Mouse (Mus musculus) embryonic facial prominence, embryonic 10.5 days (tissue): ENCODE measurements at regions not wholly inside any gene's neighbourhood (a gene's known extent, or its start where the extent isn't known, plus 50 kb on each side); places are given as distances from the start of the nearest gene placed in this dataset.

Experiments
- DNase-seq: peaks from one replicate; pipeline ENCODE4 v3.0.0-alpha.2; 2017; ENCODE audit warnings: low spot score
- H3K27ac ChIP-seq: fragments of 300-500 bp; sonication (generic); replicated peaks from 2 replicates; pipeline ENCODE4 v1.5.1; 2016; ENCODE audit warnings: mild to moderate bottlenecking
- H3K27me3 ChIP-seq: fragments of 300-500 bp; sonication (generic); replicated peaks from 2 replicates; pipeline ENCODE4 v1.6.1; 2016; ENCODE audit warnings: low read depth, mild to moderate bottlenecking; ENCODE audit not compliant: poor library complexity, severe bottlenecking
- H3K36me3 ChIP-seq: fragments of 300-500 bp; sonication (generic); replicated peaks from 2 replicates; pipeline ENCODE4 v1.6.1; 2016; ENCODE audit warnings: mild to moderate bottlenecking, moderate library complexity
- H3K4me1 ChIP-seq: fragments of 300-500 bp; sonication (generic); 2 replicates; pipeline ENCODE4 v1.6.1; 2016
- H3K4me3 ChIP-seq: fragments of 300-500 bp; sonication (generic); 2 replicates; pipeline ENCODE4 v1.5.1; 2016; ENCODE audit warnings: mild to moderate bottlenecking, moderate library complexity
- H3K9me3 ChIP-seq: fragments of 300-500 bp; sonication (generic); 2 replicates; pipeline ENCODE4 v1.6.1; 2016; ENCODE audit warnings: mild to moderate bottlenecking
- WGBS: fragments of 180-500 bp; shearing (Covaris S2); methylation state at CpG from one replicate; pipeline ENCODE4 v1.1.7; 2016; 5-methylcytosine and 5-hydroxymethylcytosine counted together

DNA sequence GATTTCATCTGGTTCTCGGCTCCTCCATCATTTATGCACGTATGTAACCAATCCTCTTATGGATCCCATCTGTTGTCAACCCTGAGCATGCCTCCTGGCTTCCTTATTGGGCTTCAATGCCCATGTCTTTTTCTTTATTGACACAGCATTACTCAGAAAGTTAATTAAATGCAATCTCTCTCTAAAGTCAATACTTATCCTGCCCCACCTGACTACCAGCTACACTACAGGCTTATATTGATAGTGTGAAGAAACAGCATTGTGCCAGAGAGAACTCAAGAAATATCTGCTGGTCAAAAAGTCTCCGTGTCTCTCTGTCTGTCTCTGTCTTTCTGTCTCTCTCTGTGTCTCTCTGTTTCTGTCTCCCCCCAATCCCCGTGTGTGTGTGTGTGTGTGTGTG is 194.7 kb upstream of the Rfx3 start:
- Histone ChIP-seq H3K27ac (no peak overlapping the region), H3K4me1 (peaks cover 4% of the 10 kb centered on the region; the same call in 1 of the 2 replicates), H3K36me3 (no peaks in the 10 kb centered on the region), H3K9me3 (no peaks in the 10 kb centered on the region), H3K4me3 (no peak overlapping the region), H3K27me3 (no peaks in the 10 kb centered on the region)
- WGBS: 87% methylated on average over 4 of the region's 4 CpGs
- DNase-seq: no peak

DNA sequence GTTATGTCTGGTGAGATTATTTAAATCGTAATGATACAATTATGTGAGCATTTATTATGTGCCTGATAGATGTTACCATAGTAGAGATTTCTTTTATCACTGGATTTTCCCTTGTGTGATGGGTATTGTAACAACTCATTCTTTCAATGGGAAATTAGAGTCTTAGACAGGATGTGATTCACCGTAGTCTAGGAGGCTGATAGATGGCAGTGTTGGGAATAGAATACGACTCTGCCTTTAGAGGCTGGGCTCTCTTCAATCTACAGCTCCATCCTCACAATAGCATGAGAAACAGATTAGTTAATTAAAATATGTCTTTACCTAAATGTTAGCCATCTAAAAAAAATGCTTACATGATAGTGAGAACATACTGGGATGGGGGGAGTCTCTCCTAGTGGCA is 192.8 kb upstream of the Rfx3 start:
- Histone ChIP-seq H3K4me3 (no peak overlapping the region), H3K27me3 (no peaks in the 10 kb centered on the region), H3K27ac (no peak overlapping the region), H3K4me1 (peaks cover 4% of the 10 kb centered on the region; the same call in 1 of the 2 replicates), H3K36me3 (no peaks in the 10 kb centered on the region), H3K9me3 (no peaks in the 10 kb centered on the region)
- no peak for DNase-seq
- 87% methylated on average over 3 of the region's 3 CpGs for WGBS

DNA sequence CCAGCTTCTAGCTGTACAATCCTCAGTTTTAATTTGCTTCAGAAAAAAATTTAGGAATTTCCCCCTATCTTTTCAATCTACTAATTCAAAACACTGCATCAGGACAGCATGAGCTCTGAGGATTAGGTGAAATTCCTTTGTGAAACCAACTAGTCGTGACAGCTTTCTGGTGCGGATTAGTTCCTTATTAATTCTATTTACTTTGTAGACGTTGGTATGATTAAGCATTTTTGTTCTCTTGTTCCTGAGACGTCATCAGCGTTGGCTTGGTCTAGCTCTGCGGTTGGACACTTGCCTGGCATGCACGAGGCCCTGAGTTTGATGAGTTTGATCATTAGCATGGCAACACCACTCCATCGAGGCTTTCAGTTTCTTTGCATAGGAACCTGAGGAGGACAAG is 188.4 kb upstream of the Rfx3 start:
- no peaks in the 10 kb centered on the region for H3K27me3 ChIP-seq
- H3K9me3 ChIP-seq: no peaks in the 10 kb centered on the region
- H3K4me1 ChIP-seq: no peaks in the 10 kb centered on the region; the same call in 1 of the 2 replicates
- no peak for DNase-seq
- no peak overlapping the region for H3K27ac ChIP-seq
- 61% methylated on average over 8 of the region's 8 CpGs for WGBS
- no peak overlapping the region for H3K4me3 ChIP-seq
- no peaks in the 10 kb centered on the region for H3K36me3 ChIP-seq

DNA sequence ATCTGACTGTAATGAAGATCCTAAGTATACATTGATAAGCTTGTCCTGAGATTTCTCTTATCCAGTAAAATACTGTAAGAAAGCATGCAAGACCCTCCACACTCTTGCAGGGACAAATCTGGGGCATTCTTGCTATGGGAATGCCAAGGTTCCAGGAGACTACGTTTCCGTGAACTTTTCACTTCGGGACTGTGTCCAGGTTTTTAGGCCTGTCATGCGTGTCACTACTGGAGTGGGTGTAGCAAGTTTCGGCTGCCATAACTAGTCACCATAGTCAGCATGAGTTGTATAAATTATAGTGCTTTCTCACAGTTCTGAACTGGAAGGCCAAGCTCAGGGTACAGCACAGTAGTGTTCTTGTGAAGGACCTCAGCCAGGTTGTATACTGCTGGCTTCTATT is 185.9 kb upstream of the Rfx3 start:
- no peak for DNase-seq
- no peak overlapping the region for H3K27ac ChIP-seq
- H3K36me3 ChIP-seq: no peaks in the 10 kb centered on the region
- WGBS: 98% methylated on average over 5 of the region's 5 CpGs
- no peaks in the 10 kb centered on the region for H3K27me3 ChIP-seq
- no peak overlapping the region for H3K4me3 ChIP-seq
- no peaks in the 10 kb centered on the region for H3K9me3 ChIP-seq
- H3K4me1 ChIP-seq: no peaks in the 10 kb centered on the region

DNA sequence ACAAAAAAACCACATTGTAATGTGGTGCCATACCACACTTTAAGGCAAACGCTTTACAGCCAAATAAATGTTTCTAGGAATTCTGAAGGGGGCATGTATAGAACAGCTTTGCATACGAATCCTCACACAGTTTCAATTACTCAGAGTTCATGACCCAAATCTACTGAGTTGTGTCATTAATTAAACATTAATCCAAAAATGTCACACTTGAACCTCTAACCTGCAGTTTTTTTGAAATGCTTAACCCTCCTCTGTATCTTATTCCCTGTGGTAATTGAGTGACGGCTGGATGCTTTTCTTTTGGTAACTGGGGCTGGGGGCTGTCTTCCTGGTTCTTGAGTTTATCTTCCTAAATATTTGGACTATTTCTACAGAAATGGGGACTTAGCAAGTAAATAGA is 181.3 kb upstream of the Rfx3 start:
- Histone ChIP-seq H3K36me3 (no peaks in the 10 kb centered on the region), H3K9me3 (no peaks in the 10 kb centered on the region), H3K4me1 (0 out of 2 replicates have a peak, but pooled peaks cover 4% of the 10 kb centered on the region), H3K27ac (no peak overlapping the region), H3K27me3 (no peaks in the 10 kb centered on the region), H3K4me3 (no peak overlapping the region)
- DNase-seq: no peak
- WGBS: 57% methylated on average over 3 of the region's 3 CpGs

DNA sequence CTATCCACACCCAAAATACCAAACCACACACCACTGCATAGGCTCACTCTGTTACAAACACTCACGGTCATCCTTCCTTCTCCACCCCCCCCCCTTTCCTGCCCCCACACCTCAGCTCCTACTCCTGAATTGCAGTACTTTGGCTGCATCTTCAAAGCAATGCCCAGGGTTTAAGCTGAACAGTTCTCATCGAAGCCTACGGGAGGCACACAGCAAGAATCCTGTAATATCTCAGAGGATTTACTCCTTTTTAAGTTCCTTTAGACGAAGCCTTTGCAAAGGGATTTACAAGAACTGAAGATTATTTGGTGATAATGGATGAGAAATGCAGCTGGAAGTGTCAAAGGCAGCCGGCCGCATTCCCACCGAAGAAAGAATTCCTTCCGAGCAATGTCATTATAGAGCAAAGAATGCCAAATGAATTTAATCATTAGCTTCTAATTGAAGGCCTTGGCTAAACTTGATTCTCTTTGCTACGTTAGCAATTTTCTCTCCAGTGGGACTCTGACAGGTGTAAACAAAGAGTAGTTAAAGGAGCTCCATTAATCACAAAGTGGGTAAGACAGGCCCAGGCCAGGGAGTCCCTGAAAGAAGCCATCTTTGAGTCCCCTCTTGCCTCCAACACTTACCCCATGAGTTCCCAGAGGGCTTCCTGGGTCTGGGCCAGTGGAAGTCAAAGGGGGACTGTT is 180.6 kb upstream of the Rfx3 start:
- Histone ChIP-seq H3K9me3 (no peaks in the 10 kb centered on the region), H3K27ac (no peak overlapping the region), H3K4me1 (0 out of 2 replicates have a peak, but pooled peaks cover 4% of the 10 kb centered on the region), H3K4me3 (no peak overlapping the region), H3K27me3 (no peaks in the 10 kb centered on the region), H3K36me3 (no peaks in the 10 kb centered on the region)
- 42% methylated on average over 9 of the region's 9 CpGs for WGBS
- no peak for DNase-seq

DNA sequence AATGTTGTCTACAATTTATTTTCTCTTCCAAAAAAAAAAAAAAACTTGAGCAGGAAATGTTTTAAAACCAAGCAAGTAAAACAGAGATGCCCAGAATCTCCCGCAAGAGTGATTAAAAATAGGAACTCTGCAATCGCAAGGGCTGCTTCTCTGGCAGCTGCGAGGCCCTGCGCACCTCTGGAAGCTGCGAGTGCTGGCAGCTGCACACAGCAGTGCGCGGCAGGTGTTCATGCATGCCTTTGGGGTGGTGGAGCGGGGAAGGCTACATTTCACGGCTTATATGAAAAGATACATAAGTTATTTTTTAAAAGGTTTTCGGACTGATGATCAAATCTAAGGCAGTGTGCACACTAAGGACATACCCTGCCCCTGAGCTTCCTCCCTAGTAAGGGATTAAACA is 179.3 kb upstream of the Rfx3 start:
- 84% methylated on average over 10 of the region's 10 CpGs for WGBS
- H3K27me3 ChIP-seq: no peaks in the 10 kb centered on the region
- no peaks in the 10 kb centered on the region for H3K9me3 ChIP-seq
- no peak overlapping the region for H3K27ac ChIP-seq
- no peak overlapping the region for H3K4me3 ChIP-seq
- H3K4me1 ChIP-seq: 0 out of 2 replicates have a peak, but pooled peaks cover 4% of the 10 kb centered on the region
- DNase-seq: no peak
- H3K36me3 ChIP-seq: no peaks in the 10 kb centered on the region

DNA sequence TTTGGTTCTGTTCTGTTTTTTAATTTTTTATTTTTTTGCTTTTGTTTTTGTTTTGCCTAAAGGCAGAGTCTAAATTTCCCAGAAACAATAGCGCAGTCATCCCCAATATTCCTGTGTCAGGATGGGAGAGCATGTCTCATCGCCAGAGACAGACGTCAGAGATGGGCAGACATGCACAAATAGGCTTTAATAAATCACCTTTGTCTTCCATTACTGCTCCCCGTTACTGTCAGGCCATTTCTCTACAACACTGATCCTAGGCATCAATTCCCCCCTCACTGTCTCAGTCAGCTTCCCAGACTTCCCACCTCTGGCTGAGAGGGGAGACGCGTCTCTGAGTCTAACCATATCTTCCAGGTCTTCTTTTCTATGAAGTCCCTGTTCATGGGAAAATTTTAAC is 177.4 kb upstream of the Rfx3 start:
- no peak overlapping the region for H3K27ac ChIP-seq
- no peak for DNase-seq
- 92% methylated on average over 6 of the region's 6 CpGs for WGBS

DNA sequence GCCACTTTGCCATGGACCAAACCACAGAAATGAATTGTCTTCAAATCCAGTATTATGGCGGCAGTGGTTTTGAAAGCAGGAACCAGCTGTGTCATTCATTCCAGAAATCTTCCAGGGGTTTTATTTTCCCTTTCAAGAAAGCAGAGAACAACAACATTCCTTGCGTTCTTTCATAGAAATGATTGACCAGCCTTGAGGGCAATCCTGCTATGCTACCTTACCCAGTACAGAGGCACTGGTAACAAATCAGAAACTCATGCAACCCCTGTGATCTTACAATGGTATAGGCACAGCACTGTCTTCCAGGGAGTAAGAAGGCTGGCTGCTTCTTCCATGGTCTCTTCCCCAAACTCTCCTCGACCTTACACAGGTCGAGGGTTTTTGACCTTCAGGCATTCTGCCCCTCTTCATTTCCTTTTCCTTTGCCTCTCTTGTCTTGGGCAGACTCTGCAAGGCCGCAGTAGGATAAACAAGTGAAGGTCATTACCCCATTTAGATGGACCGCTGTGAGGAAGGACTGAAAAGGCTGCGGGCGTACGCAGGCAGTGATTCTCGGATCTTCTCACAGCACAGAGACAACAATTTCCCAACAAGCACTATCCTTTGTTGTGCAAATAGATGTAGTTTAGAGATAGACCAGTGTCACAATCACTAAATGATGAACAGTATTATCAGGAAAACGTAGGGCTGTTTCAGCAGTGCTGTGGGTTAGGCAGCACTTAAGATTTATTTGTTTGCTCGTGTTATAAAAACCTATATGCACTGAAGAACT is 171.6 kb upstream of the Rfx3 start:
- H3K36me3 ChIP-seq: no peaks in the 10 kb centered on the region
- H3K4me3 ChIP-seq: no peak overlapping the region
- H3K4me1 ChIP-seq: peaks cover 5% of the 10 kb centered on the region
- H3K27me3 ChIP-seq: no peaks in the 10 kb centered on the region
- 67% methylated on average over 12 of the region's 12 CpGs for WGBS
- H3K27ac ChIP-seq: no peak overlapping the region
- H3K9me3 ChIP-seq: no peaks in the 10 kb centered on the region
- DNase-seq: no peak

More for the DNA sequence above, 177.4 kb upstream of the Rfx3 start:
- H3K9me3 ChIP-seq: no peaks in the 10 kb centered on the region
- H3K4me3 ChIP-seq: no peak overlapping the region
- 0 out of 2 replicates have a peak, but pooled peaks cover 4% of the 10 kb centered on the region for H3K4me1 ChIP-seq
- H3K27me3 ChIP-seq: no peaks in the 10 kb centered on the region
- H3K36me3 ChIP-seq: no peaks in the 10 kb centered on the region

DNA sequence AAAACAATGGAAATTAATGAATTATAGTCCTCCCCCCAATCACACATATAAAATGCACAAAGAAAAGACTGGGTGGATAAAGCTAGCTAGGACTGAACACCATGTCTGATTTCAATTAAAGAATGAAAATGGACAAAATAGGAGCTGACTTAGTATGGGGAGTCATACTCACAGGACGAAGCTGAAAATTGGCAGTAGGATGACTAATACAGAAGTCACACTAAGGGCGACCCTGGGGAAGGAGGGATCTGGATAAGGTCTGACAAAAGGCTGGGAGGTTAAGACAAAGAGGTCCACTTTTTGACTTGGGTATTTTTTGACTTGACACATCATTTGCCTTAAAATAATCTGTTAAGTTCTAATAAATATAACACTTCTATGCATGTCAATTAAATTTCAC is 170.2 kb upstream of the Rfx3 start:
- H3K9me3 ChIP-seq: no peaks in the 10 kb centered on the region
- H3K27me3 ChIP-seq: no peaks in the 10 kb centered on the region
- H3K27ac ChIP-seq: no peak overlapping the region
- no peak overlapping the region for H3K4me3 ChIP-seq
- WGBS: 80% methylated on average over 2 of the region's 2 CpGs
- H3K4me1 ChIP-seq: peaks cover 5% of the 10 kb centered on the region
- DNase-seq: no peak
- no peaks in the 10 kb centered on the region for H3K36me3 ChIP-seq

DNA sequence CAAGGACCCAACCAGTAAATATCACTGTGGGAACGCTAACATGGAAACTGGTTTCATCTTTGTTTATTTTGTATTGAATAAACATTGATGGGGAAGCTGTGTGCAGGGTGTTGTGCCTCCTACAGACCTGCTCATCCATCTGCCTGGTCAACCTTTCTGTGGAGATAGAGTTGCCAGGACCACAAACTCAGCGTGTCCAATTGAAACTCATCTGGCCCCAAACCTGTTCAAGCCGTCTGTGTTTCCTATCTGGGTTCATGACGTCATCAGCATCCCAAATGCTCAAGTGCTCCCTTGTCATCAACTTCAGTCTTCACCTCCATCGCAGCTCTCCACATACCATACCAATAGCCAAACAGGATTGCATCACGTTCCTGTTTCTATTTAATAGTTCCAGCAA is 167.1 kb upstream of the Rfx3 start:
- Histone ChIP-seq H3K36me3 (no peaks in the 10 kb centered on the region), H3K27me3 (no peaks in the 10 kb centered on the region), H3K4me3 (no peak overlapping the region), H3K9me3 (no peaks in the 10 kb centered on the region), H3K4me1 (peaks cover 5% of the 10 kb centered on the region), H3K27ac (no peak overlapping the region)
- no peak for DNase-seq
- 90% methylated on average over 6 of the region's 6 CpGs for WGBS

DNA sequence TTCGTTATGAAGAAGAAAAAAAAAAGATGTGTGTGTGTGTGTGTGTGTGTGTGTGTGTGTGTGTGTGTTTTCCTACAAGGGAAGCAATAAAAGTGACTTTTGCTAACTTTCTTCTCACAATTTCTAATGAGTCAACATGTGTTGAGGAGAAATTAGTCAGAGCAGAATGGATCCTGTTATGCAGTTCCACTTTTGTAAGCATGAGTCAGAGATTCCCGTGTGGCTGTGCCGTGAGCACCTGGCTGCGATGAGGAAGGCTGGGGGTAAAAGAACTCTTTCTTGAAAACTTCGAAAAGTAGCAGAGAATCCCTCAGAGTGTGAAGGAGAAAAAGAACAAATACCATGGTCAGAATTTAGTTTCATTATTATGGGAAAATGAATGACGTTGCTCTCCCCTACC is 165.9 kb upstream of the Rfx3 start:
- H3K36me3 ChIP-seq: no peaks in the 10 kb centered on the region
- no peak overlapping the region for H3K4me3 ChIP-seq
- no peaks in the 10 kb centered on the region for H3K4me1 ChIP-seq
- no peaks in the 10 kb centered on the region for H3K27me3 ChIP-seq
- no peaks in the 10 kb centered on the region for H3K9me3 ChIP-seq
- 87% methylated on average over 6 of the region's 6 CpGs for WGBS
- no peak overlapping the region for H3K27ac ChIP-seq
- DNase-seq: no peak
